Mouse (Mus musculus) C2C12 (cell line): ENCODE results near the gene G530012D18Rik.
"Not testable (repeated sequence)": the region's sequence is repeated elsewhere in the genome, so short reads cannot be mapped to it uniquely, and the experiment has no call there.

ENCODE experiments used
- CEBPB ChIP-seq: IDR thresholded peaks from one replicate; pipeline ENCODE4 v1.6.1; 2011; ENCODE audit warnings: low read depth, mild to moderate bottlenecking, control low read depth, moderate library complexity
- CTCF ChIP-seq: IDR thresholded peaks from one replicate; pipeline ENCODE4 v1.5.1; 2011; ENCODE audit not compliant: control insufficient read depth, insufficient read depth, insufficient read length
- FOSL1 ChIP-seq: IDR thresholded peaks from one replicate; pipeline ENCODE4 v1.8.0; 2011; ENCODE audit warnings: mild to moderate bottlenecking, low read length; ENCODE audit not compliant: poor library complexity, insufficient read depth, severe bottlenecking
- MAX ChIP-seq: IDR thresholded peaks from one replicate; pipeline ENCODE4 v1.6.1; 2011; ENCODE audit warnings: mild to moderate bottlenecking, control low read depth
- MYOD1 ChIP-seq: IDR thresholded peaks from one replicate; pipeline ENCODE4 v1.6.1; 2011; ENCODE audit warnings: low read depth; ENCODE audit not compliant: control insufficient read depth, insufficient read length
- MYOG ChIP-seq: IDR thresholded peaks from one replicate; pipeline ENCODE4 v1.6.1; 2011; ENCODE audit not compliant: control insufficient read depth, insufficient read length; ENCODE audit errors: extremely low read depth
- USF1 ChIP-seq: IDR thresholded peaks from one replicate; pipeline ENCODE4 v1.6.1; 2011; ENCODE audit warnings: low read depth, mild to moderate bottlenecking, control low read depth, moderate library complexity

- TF ChIP-seq FOSL1, CTCF, USF1, MAX, MYOD1, CEBPB, MYOG: not testable (repeated sequence)
Observed at GRCm38 (mm10) chr1:85573554-85573953, 1.9 kb upstream of the G530012D18Rik start.
